Mouse (Mus musculus): ENCODE data around the gene Selenos.

The Selenos gene

GRCm38 (mm10) chr7:66087652-66088051, 8.2 kb downstream of the Selenos start:
- no peak for DNase-seq

DNA sequence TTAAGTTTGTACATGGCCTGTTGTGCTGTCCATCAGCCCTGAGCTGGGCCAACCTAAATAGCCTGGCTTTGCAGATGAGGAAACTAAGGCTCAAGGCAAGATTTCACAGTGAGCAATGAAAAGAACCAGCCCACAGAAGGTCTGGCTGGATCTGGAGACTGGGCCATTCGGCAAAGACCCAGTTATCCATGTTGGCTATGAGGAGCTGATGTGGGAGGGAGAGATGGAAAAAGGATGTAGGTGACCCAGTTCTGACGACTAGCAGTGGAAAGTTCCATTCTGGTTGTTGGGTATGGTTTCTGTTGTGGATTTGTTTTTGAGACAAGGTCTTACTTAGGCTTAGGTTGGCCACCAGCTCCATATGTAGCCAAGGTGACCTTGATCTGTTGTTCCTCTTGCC, 8.6 kb downstream of the Selenos start:
- no peak for DNase-seq

- no peak for DNase-seq
Measured at GRCm38 (mm10) chr7:66090676-66091190, 11.3 kb downstream of the Selenos start.

DNA sequence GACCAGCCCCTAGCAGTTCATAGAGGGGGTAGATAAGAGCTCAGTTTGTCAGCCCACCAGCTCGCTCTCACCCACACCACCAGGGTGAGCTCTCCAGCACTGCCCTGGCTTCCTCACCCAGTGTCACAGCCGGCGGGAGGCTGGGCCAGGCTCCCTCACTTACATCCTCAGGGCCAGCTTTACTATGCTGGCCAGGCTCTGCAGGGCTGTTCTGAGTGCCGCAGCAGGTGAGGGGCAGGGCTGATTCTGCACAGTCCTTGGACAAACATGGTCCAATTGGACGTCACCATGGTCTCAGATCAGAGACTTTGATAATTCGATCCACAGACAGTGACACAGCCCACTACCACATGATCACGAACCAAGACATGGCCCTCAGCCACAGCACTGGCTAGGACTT, 12.1 kb downstream of the Selenos start:
- no peak for DNase-seq

- DNase-seq = no peak
Measured at GRCm38 (mm10) chr7:66092656-66093055, 13.2 kb downstream of the Selenos start.

DNA sequence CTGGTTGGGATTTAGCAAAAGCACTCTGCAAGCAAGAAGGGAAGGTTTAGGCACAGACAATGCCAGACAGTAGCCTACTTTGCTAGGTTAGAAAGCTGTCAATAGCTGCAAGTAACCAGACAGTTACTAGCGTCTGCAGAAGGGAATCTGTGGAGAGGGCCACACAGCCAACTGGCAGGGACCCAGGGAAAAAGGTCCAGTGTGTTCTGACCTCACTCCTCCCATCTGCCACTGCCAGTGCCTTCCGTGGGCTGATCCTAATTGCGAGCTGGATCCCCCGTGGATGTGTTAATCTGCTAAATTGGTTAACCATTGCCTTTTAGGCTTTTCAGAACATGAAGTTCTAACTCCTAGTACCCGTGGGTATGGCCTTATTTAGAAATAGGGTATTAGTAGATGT, 14.7 kb downstream of the Selenos start:
- no peak for DNase-seq

GRCm38 (mm10) chr7:66098803-66099202, 19.4 kb downstream of the Selenos start:
- DNase-seq = no peak

GRCm38 (mm10) chr7:66101866-66102265, 22.4 kb downstream of the Selenos start:
- peak; percentile 22 for DNase-seq

GRCm38 (mm10) chr7:66104531-66104930, 25.1 kb downstream of the Selenos start:
- DNase-seq = no peak

GRCm38 (mm10) chr7:66105771-66106170, 26.3 kb downstream of the Selenos start:
- DNase-seq = no peak

DNA sequence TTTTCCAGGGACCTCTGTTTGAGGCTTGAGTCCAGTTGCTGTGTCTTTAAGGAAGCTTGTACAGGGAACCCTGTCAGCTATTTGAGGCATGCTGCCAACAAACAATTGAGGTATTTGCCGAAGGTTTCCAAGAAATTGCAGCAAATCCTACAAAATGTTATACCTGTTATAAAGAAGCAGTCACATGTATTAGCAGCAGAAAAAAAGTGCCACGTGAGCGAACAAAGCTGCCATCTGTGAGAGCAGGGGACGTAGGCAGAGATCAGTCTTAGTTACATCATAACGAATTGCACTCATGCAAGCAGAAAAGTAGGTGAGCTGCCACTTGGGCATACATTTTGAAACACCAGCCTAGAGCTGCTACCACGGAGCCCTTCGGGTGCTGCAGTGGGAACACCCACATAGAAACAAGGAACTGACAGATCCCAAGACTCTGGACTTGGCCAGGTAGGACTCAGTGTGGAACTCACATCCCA, 27.2 kb downstream of the Selenos start:
- no peak for DNase-seq

- no peak for DNase-seq
Measured at GRCm38 (mm10) chr7:66107206-66107605, 27.8 kb downstream of the Selenos start.

GRCm38 (mm10) chr7:66107930-66108329, 28.5 kb downstream of the Selenos start:
- DNase-seq = peak; percentile 56

GRCm38 (mm10) chr7:66108961-66109854, 29.8 kb downstream of the Selenos start, which contains the start of gene Chsy1:
TSS of gene Chsy1 (plus strand) at chr7:66109515.
- peak; percentile 95 for DNase-seq

DNA sequence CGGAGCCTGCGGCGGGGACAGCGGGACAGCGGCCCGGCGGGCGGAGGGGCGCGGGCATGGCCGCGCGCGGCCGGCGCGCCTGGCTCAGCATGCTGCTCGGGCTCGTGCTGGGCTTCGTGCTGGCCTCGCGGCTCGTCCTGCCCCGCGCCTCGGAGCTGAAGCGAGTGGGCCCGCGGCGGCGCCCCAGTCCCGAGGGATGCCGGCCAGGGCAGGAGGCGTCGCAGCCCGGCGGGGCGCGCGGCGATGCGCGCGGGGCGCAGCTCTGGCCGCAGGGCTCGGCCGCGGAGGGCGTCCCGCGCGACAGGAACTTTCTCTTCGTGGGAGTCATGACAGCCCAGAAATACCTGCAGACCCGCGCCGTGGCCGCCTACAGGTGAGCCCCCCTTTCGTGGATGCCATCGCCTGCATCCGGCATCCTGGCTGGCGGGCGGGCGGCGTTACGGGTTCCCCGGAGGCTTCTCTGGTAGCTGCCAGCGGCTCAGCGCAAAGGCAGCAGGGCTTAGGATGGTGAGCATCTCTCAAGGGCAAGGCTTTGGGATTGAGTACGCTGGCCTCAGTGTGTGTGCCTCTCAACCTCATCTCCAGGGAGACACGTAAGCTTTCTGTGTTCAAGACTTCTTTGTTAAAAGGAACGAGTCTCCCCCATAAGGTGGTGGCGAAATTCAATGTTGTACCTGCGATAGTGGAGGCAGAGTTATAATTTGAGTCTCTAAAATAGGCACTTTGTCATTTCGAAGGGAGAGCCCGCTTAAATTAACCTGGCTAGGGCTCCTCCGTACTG, 30.6 kb downstream of the Selenos start:
- DNase-seq = peak; percentile 62

DNA sequence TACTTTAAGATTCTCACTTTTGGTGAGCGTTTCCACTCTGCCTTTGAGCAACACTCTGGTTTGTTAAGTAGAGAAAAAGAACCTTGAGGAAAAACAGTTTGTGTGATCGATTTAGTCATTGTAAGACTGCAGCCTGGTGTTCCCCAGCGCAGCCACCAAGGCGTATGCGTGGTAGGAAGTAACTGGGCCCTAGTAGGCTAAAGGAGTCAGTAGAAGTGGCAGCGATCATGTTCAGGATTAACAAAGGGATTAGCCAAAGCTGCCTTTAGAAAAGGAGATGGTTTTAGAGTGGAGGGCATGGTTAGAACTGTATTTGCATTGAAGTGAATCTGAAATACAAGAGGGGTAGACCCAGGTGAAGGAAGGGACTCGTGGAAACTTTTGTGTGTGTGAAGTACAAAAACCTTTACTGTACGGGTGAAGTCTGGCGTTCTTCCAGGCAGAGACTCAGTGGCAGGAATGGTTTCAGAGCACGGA, 31.2 kb downstream of the Selenos start:
- peak; percentile 32 for DNase-seq

- DNase-seq = no peak
Measured at GRCm38 (mm10) chr7:66111211-66111610, 31.8 kb downstream of the Selenos start.

DNA sequence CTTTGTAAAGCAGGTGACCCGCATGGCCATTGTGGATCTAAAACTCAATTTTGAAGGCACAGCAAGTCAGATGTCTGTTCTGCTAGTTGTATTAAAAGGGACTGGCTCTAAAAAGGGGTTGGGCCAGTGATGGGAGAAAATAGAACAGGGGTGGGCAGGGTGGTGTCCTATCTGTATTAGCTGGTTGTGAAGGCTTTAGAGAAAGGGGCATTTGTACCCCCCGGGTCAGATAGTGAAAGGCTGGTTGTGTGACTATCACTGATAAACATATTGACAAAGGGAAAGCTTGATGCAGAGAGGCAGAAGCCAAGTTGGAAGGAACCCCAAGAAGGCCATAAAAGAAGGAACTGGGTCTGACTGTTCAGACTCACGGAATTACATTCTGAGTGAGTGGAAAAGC, 34.1 kb downstream of the Selenos start:
- DNase-seq = no peak

DNA sequence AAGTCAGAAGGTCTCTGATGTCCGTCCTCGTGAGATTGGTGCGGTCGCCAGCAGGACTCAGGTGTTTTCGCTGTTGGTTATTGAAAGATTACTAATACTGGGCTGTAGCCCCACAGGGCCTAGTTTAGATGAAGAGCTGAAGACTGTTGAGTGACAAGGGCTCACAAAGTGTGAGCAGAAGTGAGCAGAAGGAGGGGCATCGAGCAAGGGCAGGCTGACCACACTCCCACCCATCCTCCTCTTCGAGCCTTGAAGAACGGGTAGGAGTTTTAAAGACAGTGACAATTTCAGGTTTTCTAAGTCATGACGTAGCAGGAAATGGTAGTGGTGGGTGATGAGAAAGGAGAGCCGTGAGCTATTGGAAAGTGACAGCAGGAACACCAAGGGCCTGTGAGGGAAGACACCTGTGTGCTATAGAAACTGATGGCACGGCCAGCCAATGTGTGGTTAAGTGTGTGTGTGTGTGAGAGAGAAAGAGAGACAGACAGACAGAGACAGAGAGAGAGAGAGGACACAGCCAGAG, 36.4 kb downstream of the Selenos start:
- DNase-seq = no peak

- DNase-seq = no peak
Measured at GRCm38 (mm10) chr7:66116906-66117482, 37.5 kb downstream of the Selenos start.

DNA sequence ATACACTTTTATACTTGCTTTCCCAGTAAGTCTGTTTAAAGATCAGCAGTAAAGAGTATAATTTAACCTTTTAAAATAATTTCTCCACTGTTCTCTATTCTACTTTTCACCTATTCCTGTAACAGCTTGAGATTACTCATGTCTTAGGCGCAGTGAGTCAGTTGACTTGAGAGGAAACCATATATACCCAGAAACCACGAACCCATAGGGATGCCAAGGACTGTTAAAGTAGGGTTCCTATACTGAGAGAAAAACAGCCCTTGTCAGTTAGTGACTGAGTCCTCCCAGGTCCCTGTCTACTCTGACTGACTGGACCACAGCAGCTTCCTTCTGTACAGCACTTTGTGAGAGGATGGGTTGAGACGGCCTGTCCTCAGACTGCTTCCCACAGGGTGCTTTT, 38.6 kb downstream of the Selenos start:
- DNase-seq = no peak

DNA sequence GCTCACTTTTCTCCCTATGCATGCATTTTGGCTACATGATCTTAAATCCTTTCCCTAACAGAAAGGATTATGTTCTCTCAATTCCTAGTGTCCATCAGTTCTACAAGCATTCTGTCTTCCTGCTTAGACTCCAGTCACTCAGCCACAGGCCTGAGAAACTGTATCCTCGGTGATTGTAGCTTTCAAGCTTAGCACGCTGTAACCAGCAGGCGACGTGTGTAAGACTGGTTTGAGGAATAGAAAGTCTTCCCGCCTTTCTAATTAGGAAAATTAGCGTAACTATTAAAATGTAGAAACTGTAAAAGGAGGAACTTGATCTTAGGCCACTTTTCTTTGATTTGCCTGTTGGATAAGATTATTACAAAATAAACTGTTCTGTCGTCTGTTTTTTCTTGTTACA, 39.3 kb downstream of the Selenos start:
- no peak for DNase-seq

- DNase-seq = no peak
Measured at GRCm38 (mm10) chr7:66120139-66120538, 40.7 kb downstream of the Selenos start.
